Mouse (Mus musculus) heart, embryonic 15.5 days (tissue): ENCODE data around the gene Pimreg. TPM values are rescaled to one million over a fixed set of nuclear protein-coding genes. Genes with fewer than 3 reads are reported as not detected.
A peak's percentile ranks its signal among the peaks of the same experiment; 100 is the strongest.

Experiments
- ATAC-seq: fragments of 200-750 bp; cut with Nextera tagmentation; replicated peaks from 2 replicates; pipeline ENCODE4 v1.8.0; 2017; ENCODE audit warnings: low read depth, moderate TSS enrichment; ENCODE audit not compliant: insufficient number of reproducible peaks, insufficient read depth, low FRiP score
- H3K27ac ChIP-seq: fragments of 300-500 bp; sonication (generic); 2 replicates; pipeline ENCODE4 v1.5.1; 2015; ENCODE audit warnings: mild to moderate bottlenecking, inconsistent platforms
- H3K27me3 ChIP-seq: fragments of 300-500 bp; sonication (generic); 2 replicates; pipeline ENCODE4 v1.6.1; 2015; ENCODE audit warnings: inconsistent platforms
- H3K36me3 ChIP-seq: fragments of 300-500 bp; sonication (generic); 2 replicates; pipeline ENCODE4 v1.6.1; 2015; ENCODE audit warnings: mild to moderate bottlenecking, inconsistent platforms
- H3K4me1 ChIP-seq: fragments of 300-500 bp; sonication (generic); replicated peaks from 2 replicates; pipeline ENCODE4 v1.6.1; 2015; ENCODE audit warnings: inconsistent platforms
- H3K4me2 ChIP-seq: fragments of 300-500 bp; sonication (generic); 2 replicates; pipeline ENCODE4 v1.6.1; 2015; ENCODE audit warnings: inconsistent platforms, mild to moderate bottlenecking, moderate library complexity
- H3K4me3 ChIP-seq: fragments of 300-500 bp; sonication (generic); 2 replicates; pipeline ENCODE4 v1.5.1; 2015; ENCODE audit warnings: mild to moderate bottlenecking, inconsistent platforms
- H3K9ac ChIP-seq: fragments of 300-500 bp; sonication (generic); 2 replicates; pipeline ENCODE4 v1.6.1; 2015; ENCODE audit warnings: mild to moderate bottlenecking, inconsistent platforms
- H3K9me3 ChIP-seq: fragments of 300-500 bp; sonication (generic); replicated peaks from 2 replicates; pipeline ENCODE4 v1.6.1; 2016; ENCODE audit warnings: inconsistent platforms
- WGBS: fragments of 180-500 bp; shearing (Covaris S2); methylation state at CpG from one replicate; pipeline ENCODE4 v1.1.7; 2015; ENCODE audit warnings: mixed read lengths; 5-methylcytosine and 5-hydroxymethylcytosine counted together
- polyA plus RNA-seq: library from polyadenylated mRNA; unstranded; fragments of >200 nt; fragmentation: Nextera tagmentation; extraction: Ambion mirVana; gene quantifications from 2 replicates; pipeline ENCODE4 v1.2.1, GENCODE M21; 2015

Pimreg gene
- 65.7 and 72.8 TPM in 2 replicates for polyA plus RNA-seq

DNA sequence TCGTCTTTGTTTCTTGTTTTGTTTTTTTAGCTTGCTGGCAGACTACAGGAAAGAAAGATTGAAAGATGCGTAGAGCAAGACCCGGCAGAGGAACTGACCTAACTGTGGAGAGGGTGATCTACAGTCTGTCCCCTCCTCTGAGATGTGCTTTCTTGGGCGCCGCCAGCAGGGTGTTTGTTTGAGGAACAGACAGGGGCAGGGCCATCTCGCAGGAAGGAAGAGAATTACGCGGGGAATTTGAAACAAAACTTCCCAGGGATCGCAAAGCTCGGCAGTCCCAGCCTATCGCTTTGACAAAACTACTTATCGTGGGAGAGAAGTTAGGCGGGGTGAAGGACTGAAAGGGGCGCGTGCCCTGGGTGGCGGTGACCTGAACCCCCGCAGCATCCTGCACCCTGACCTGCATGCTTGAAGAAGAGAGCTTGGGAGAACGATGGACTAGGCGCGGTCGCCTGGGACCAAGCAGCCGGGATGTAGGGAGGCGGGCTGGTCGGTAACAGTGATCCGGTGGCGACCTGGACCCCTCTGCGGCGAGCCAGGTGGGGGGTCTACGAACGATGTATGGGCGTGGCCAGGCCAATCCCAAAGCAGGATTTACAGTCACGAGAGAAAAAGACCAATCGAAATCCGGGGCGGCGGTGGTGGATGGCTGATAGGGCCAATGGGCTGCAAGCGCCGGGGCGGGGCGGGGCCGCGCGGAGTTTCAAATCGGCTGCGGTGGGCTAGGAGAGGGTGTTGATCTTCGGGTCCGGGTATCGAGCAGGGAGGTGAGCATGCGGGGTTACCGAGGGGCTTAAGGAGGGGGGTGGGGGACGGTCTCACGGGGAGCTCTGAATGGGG is at the start of gene Pimreg:
Gene Pimreg (plus strand): TSS at position 265 of the 840 bp plus-strand sequence.
- Histone ChIP-seq H3K27me3 (peaks cover 8% of the 10 kb centered on the region), H3K9me3 (no peaks in the 10 kb centered on the region), H3K4me1 (peaks cover 32% of the 10 kb centered on the region), H3K9ac (peak within 1 kb of the TSS; percentile 63), H3K36me3 (0 out of 2 replicates have a peak, but pooled peaks cover 8% of the 10 kb centered on the region), H3K4me2 (peak within 1 kb of the TSS; percentile 93), H3K4me3 (peak within 1 kb of the TSS; percentile 65), H3K27ac (peak within 1 kb of the TSS; percentile 43)
- ATAC-seq = peak; percentile 85
- under 1% methylated on average over 52 of the region's 52 CpGs for WGBS

DNA sequence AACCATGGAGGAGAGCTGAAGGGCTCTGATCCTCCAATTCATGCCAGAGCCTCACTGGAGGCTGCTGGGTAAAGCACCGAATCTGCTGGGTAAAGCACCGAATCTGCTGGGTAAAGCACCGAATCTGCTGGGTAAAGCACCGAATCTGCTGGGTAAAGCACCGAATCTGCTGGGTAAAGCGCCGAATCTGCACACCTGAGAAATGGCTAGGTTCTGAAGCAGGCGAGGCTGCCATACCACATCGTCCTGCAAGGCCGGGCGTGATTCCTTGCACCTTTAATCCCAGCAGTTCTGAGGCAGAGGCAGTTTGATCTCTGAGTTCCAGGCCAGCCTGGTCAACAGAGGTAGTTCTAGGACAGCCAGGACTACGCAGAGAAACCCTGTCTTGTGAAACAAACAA is 49.4 kb upstream of the Pimreg start:
- peaks cover 8% of the 10 kb centered on the region for H3K4me1 ChIP-seq
- no peaks in the 10 kb centered on the region for H3K36me3 ChIP-seq
- no peak overlapping the region for H3K4me2 ChIP-seq
- H3K4me3 ChIP-seq = no peak overlapping the region
- H3K27me3 ChIP-seq = 0 out of 2 replicates have a peak, but pooled peaks cover 2% of the 10 kb centered on the region
- ATAC-seq = no peak
- H3K9ac ChIP-seq = no peak overlapping the region
- WGBS = 84% methylated on average over 12 of the region's 12 CpGs
- no peaks in the 10 kb centered on the region for H3K9me3 ChIP-seq
- H3K27ac ChIP-seq = no peak overlapping the region

DNA sequence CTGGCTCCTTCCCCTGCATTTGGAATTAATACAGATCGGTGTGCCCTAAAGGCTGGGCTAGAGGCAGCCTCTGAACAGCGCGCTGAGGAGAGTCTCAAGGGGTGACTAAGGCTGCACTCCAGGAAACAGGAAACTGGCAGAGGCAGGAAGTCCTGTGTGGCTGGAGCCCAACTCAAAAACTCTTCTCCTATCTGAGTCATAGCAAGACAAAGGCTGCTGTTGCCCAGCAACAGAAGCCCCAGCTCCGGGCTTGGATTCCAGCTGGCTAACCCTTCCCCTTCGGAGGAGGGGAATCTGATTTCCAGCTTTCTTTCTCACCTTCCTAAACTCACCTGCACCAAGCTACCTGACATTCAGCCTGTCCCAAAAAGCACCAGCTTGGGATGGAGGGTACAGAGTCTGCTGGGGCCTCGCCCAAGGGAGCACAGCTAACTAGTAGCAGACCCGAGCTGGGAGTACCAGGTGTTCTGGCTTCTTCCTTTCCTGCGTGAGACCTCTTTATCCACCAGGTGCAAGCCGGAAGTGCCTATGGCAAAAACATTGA is 45.8 kb upstream of the Pimreg start:
- peaks cover 8% of the 10 kb centered on the region for H3K4me1 ChIP-seq
- peak overlapping the region; percentile 39 for H3K27ac ChIP-seq
- H3K9ac ChIP-seq = no peak overlapping the region
- no peaks in the 10 kb centered on the region for H3K36me3 ChIP-seq
- H3K4me3 ChIP-seq = no peak overlapping the region; the same call in 1 of the 2 replicates
- peak overlapping the region; percentile 39 for H3K4me2 ChIP-seq
- ATAC-seq = peak; percentile 85
- 0 out of 2 replicates have a peak, but pooled peaks cover 6% of the 10 kb centered on the region for H3K27me3 ChIP-seq
- H3K9me3 ChIP-seq = no peaks in the 10 kb centered on the region
- WGBS = 24% methylated on average over 9 of the region's 9 CpGs

DNA sequence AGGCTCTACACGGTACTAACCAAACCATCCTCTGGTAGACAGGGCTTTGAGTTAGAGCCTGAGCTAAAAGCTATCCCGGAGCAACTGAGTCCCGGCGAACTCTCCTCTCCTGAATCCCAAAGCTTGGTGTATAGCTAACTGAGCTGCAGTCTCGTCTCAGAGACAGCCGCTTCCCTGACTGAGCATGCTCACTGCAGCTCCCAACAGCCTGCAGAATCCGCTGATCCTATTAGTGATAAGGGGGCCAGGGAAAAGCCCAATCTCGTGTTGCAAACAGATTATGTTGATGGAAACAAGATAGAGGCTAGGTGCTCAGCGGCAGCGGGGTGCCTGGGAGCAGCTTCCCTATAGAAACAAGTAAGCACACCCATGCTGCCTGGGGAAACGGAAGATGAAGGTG is 45.0 kb upstream of the Pimreg start:
- H3K27ac ChIP-seq = no peak overlapping the region
- H3K4me3 ChIP-seq = no peak overlapping the region
- no peaks in the 10 kb centered on the region for H3K36me3 ChIP-seq
- H3K4me1 ChIP-seq = peaks cover 8% of the 10 kb centered on the region
- 0 out of 2 replicates have a peak, but pooled peaks cover 6% of the 10 kb centered on the region for H3K27me3 ChIP-seq
- ATAC-seq = no peak
- no peak overlapping the region for H3K9ac ChIP-seq
- H3K9me3 ChIP-seq = no peaks in the 10 kb centered on the region
- no peak overlapping the region for H3K4me2 ChIP-seq
- 19% methylated on average over 11 of the region's 11 CpGs for WGBS

DNA sequence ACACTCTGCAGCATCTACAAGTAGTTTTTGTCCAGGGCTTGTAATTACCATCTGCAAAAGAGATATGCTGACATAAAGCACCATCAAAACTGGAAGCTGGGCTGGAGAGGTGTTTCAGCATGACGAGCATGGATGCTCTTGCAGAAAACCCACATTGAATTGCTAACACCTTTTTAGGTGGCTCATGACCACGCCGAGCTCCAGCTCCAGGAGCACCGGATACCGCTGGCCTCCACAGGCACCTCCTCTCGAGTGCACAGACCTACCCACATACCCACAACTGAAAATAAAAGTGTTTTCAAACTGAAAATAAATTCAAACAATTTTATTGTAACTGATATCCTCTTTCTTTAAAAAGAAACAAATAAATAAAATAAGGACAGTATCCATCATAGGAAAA is 41.6 kb upstream of the Pimreg start:
- ATAC-seq = no peak
- H3K4me2 ChIP-seq = no peak overlapping the region
- peaks cover 8% of the 10 kb centered on the region for H3K4me1 ChIP-seq
- H3K27ac ChIP-seq = no peak overlapping the region
- H3K9ac ChIP-seq = no peak overlapping the region
- no peak overlapping the region for H3K4me3 ChIP-seq
- H3K36me3 ChIP-seq = no peaks in the 10 kb centered on the region
- H3K27me3 ChIP-seq = 0 out of 2 replicates have a peak, but pooled peaks cover 6% of the 10 kb centered on the region
- H3K9me3 ChIP-seq = no peaks in the 10 kb centered on the region
- 85% methylated on average over 6 of the region's 6 CpGs for WGBS

DNA sequence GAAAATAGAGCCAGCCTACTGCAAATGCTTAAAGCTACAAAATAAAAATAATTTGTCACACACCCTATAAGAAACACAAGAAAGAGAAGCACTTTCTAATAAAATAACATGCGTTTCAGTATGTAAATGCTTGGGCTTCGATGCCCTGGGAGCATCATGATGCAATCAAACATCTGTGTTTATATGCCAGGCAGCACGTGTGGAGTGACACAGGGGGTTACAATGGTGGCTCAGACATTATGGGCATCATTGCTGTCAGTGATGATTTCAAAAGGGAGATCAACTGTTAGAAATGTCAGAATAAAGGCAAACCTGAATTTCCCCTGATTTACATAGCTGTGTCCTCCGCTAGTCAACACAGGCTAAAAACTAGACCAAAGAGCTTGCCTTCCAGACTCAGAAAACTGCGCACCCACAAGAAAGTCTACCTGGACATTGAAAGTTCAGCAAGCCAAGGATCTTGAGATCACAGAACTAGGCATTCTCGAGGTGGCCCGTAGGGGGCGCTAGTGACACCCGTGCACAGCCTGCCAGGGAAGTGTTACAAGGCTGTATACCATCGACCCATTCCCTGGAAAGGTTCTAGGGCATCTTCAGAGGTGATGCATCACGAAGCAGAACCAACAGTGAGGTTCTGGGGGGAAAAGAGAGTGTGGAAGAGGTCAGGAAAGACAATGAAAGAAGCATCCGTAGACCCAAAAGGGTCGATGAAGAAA is 39.5 kb upstream of the Pimreg start:
- Histone ChIP-seq H3K9me3 (no peaks in the 10 kb centered on the region), H3K4me2 (no peak overlapping the region), H3K27me3 (0 out of 2 replicates have a peak, but pooled peaks cover 6% of the 10 kb centered on the region), H3K36me3 (no peaks in the 10 kb centered on the region), H3K4me1 (no peaks in the 10 kb centered on the region), H3K27ac (no peak overlapping the region), H3K9ac (no peak overlapping the region), H3K4me3 (no peak overlapping the region)
- ATAC-seq = no peak
- WGBS = 45% methylated on average over 13 of the region's 13 CpGs

DNA sequence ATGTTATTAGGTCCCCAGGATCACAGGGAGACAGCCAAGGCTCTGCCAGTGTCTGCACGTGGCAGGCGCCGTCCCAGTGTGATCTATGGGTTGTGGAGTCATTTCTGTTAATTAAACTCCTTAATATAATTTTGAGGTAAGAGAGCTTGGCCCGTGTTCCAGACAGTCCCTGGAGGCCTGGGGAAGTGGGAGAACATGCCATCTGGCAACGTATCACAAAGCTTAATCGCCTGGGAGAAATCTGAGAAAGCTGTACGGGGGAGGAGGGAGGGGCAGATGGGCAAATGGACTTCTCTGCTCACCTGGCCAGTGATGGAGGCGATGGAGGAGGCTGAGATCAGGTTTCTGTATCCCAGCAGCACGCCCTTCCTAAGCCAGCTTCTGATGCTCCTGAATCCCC is 38.7 kb upstream of the Pimreg start:
- no peak for ATAC-seq
- 60% methylated on average over 9 of the region's 9 CpGs for WGBS
- no peaks in the 10 kb centered on the region for H3K36me3 ChIP-seq
- no peaks in the 10 kb centered on the region for H3K9me3 ChIP-seq
- H3K27me3 ChIP-seq = no peaks in the 10 kb centered on the region
- H3K9ac ChIP-seq = no peak overlapping the region
- H3K4me1 ChIP-seq = peaks cover 4% of the 10 kb centered on the region; the same call in 1 of the 2 replicates
- H3K27ac ChIP-seq = no peak overlapping the region
- H3K4me3 ChIP-seq = no peak overlapping the region
- no peak overlapping the region for H3K4me2 ChIP-seq

DNA sequence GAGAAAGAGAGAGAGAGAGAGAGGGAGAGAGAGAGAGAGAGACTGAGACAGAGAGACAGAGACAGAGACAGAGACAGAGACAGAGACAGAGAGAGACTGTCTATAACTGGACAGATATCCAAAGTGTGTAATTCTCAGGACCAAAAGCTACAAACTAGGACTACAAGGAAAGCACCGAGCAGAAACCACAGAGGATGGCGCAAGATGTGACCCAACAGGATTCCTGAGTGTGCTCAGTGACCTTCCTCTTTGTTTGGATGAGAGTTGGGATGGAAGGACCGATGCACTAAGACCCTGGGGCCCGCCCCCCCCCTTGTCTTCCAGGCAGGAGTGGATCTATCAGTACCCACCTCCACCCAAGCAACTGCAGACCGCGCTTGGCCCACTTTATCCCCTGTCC is 36.3 kb upstream of the Pimreg start:
- Histone ChIP-seq H3K9ac (no peak overlapping the region), H3K27ac (no peak overlapping the region), H3K36me3 (no peaks in the 10 kb centered on the region), H3K4me2 (no peak overlapping the region), H3K4me3 (no peak overlapping the region), H3K4me1 (peaks cover 7% of the 10 kb centered on the region), H3K27me3 (no peaks in the 10 kb centered on the region), H3K9me3 (no peaks in the 10 kb centered on the region)
- no peak for ATAC-seq
- WGBS = 80% methylated on average over 6 of the region's 6 CpGs

DNA sequence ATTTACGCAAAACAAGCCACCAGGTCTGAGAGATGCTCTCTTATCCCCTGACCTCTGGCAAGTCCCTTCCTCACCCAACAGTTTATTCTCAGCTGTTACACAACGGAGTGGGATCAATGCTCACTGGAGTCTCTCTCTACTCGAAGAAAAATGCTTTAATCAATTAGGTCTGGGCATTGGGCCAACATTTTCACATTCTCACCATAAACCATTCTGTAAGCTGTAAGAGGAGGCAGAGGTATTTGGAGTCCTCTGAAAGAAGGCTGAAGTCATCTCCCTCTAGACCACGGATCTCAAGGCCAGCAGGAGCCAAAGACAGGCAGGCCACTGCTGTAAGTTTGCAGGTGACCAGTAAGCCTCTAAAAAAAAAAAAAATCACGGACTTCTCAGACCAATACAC is 31.5 kb upstream of the Pimreg start:
- H3K9me3 ChIP-seq = no peaks in the 10 kb centered on the region
- 24% methylated on average over 5 of the region's 5 CpGs for whole genome bisulfite sequencing
- H3K9ac ChIP-seq = no peak overlapping the region
- H3K27me3 ChIP-seq = no peaks in the 10 kb centered on the region
- H3K4me3 ChIP-seq = no peak overlapping the region
- H3K36me3 ChIP-seq = no peaks in the 10 kb centered on the region
- H3K4me1 ChIP-seq = peaks cover 8% of the 10 kb centered on the region
- ATAC-seq = no peak
- no peak overlapping the region for H3K4me2 ChIP-seq
- no peak overlapping the region for H3K27ac ChIP-seq

DNA sequence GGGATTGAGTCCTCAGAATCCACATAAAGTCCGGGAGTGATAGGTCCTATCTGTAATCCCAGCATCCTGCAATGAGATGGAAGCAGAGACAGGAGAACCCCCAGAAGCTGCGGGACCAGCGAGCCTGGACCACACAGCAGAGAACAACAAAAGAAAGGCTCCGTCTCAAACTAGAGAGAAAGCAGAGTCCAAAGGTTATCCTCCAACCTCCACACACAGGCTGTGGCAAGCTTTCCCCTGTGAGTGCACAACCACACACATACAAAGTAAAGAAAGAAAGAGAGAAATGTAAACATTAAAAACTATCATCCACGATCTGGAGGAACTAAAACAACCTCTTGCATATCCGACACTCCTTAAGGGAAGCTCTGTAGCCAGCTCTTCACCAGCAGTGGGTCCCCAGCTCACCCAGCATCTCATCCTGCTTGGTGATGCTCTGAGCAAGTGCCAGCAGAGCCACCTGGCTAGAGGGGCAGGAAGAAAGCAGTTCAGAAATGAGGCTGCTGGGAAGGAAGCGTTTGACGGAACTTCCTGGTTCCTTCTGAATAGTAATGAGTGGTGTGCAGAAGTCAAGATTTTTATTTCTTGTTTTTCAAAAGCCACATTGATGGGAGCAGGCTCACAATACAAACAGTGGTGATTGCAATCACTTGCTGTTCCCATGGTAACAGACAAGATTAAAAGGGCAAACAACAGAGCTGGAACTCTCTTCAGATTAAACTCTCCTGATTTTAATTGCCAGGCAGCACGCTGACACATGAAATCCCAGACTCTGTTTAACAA is 30.7 kb upstream of the Pimreg start:
- no peak overlapping the region for H3K4me2 ChIP-seq
- ATAC-seq = no peak
- no peaks in the 10 kb centered on the region for H3K9me3 ChIP-seq
- no peak overlapping the region for H3K9ac ChIP-seq
- 55% methylated on average over 9 of the region's 9 CpGs for WGBS
- H3K27me3 ChIP-seq = no peaks in the 10 kb centered on the region
- H3K36me3 ChIP-seq = no peaks in the 10 kb centered on the region
- H3K27ac ChIP-seq = no peak overlapping the region
- peaks cover 8% of the 10 kb centered on the region for H3K4me1 ChIP-seq
- no peak overlapping the region for H3K4me3 ChIP-seq

DNA sequence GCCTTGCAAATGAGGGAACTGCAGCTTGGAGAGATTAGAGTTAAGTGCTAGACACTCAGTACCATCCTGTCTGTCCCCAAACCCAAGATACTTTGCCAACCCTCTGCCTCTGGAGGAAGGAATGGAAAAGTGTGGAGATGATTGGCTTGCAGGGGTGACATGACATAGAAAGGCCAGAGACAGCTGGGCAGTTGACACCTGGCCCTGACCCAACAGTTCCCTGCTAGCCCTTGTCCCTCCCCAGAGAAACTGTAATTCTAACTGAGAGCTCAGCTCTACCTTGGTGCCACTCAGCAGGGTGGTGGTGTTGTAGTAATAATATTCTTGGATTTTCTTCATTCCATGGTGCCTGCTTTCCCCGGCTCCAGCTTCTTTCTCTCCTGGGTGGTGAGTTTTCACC is 29.9 kb upstream of the Pimreg start:
- 53% methylated on average over 1 of the region's 1 CpGs for WGBS
- H3K27me3 ChIP-seq = no peaks in the 10 kb centered on the region
- H3K9me3 ChIP-seq = no peaks in the 10 kb centered on the region
- H3K4me3 ChIP-seq = no peak overlapping the region
- no peak overlapping the region for H3K4me2 ChIP-seq
- ATAC-seq = no peak
- H3K36me3 ChIP-seq = no peaks in the 10 kb centered on the region
- no peak overlapping the region for H3K9ac ChIP-seq
- H3K4me1 ChIP-seq = peaks cover 8% of the 10 kb centered on the region
- no peak overlapping the region for H3K27ac ChIP-seq
